8 mouse cellular contexts compared by ENCODE assay signal in genomic region chr11:58846919-58847461, GRCm38 (mm10). TPM values are rescaled to one million over a fixed set of nuclear protein-coding genes. Genes with fewer than 3 reads are reported as not detected.
A peak's percentile ranks its signal among the peaks of the same experiment; 100 is the strongest.
DNase-seq lines count a peak whose midpoint lies in the region; ATAC-seq and TF ChIP-seq lines count a peak whose summit lies in the region.

Gene Gm12258 (plus strand): TSS chr11:58847158.

- H3K27me3 ChIP-seq in embryonic facial prominence, embryonic 15.5 days, result no peaks in the 10 kb centered on the region
- no peaks in the 10 kb centered on the region for H3K27me3 ChIP-seq in limb, embryonic 14.5 days (ENCODE audit: control insufficient read depth, insufficient read depth, low read length)
- no peaks in the 10 kb centered on the region for H3K27me3 ChIP-seq in midbrain, postnatal 0 days (ENCODE audit: insufficient read depth, low read length)

- TF ChIP-seq POLR2A in bone marrow, adult 2 months (IDR thresholded peaks at IDR 0.05; ENCODE audit: borderline replicate concordance, control insufficient read depth, low read depth, low read length), result peak; percentile 66; the same call in 1 of the 2 replicates
- no peak for TF ChIP-seq POLR2A in limb, embryonic 14.5 days (IDR thresholded peaks at IDR 0.05; ENCODE audit: borderline replicate concordance, extremely low read depth, insufficient read depth, insufficient read length)

- no peak for TF ChIP-seq CTCF in bone marrow, adult 2 months (IDR thresholded peaks at IDR 0.05; ENCODE audit: control insufficient read depth, insufficient read depth, low read length)
- TF ChIP-seq CTCF in midbrain, postnatal 0 days (IDR thresholded peaks at IDR 0.05), result no peak

- peak; percentile 99 for ATAC-seq in embryonic facial prominence, embryonic 15.5 days (ENCODE audit: insufficient number of reproducible peaks, low FRiP score, low TSS enrichment, low read depth)
- ATAC-seq in limb, embryonic 14.5 days (ENCODE audit: low FRiP score, low read depth), result peak; percentile 100
- peak; percentile 100 for ATAC-seq in midbrain, postnatal 0 days (ENCODE audit: low FRiP score)

- DNase-seq in 3T3-L1 (ENCODE audit: low read depth, low spot score), result peak; percentile 99
- peak; percentile 100 for DNase-seq in heart, adult 8-10 months (ENCODE audit: low spot score)
- DNase-seq in kidney, adult 9 months, result peak; percentile 99
- peak; percentile 98 for DNase-seq in limb, embryonic 14.5 days (ENCODE audit: low spot score)
- peak; percentile 99 for DNase-seq in midbrain, postnatal 0 days (ENCODE audit: low spot score)
- DNase-seq in spleen, postnatal 14 days (ENCODE audit: low spot score in 2 of 2), result peak; percentile 57 to 73

- under 1% methylated on average over 24 of the region's 24 CpGs for WGBS in bone marrow, adult 2 months
- WGBS in embryonic facial prominence, embryonic 15.5 days, result under 1% methylated on average over 24 of the region's 24 CpGs
- under 1% methylated on average over 24 of the region's 24 CpGs for WGBS in limb, embryonic 14.5 days
- WGBS in midbrain, postnatal 0 days, result under 1% methylated on average over 24 of the region's 24 CpGs

- H3K27ac ChIP-seq in bone marrow, adult 2 months (ENCODE audit: control insufficient read depth, insufficient read depth, low read depth, low read length, poor library complexity), result peak within 1 kb of the TSS; percentile 49
- peak within 1 kb of the TSS; percentile 63 for H3K27ac ChIP-seq in embryonic facial prominence, embryonic 15.5 days (replicated peaks)
- H3K27ac ChIP-seq in limb, embryonic 14.5 days (replicated peaks; ENCODE audit: low read depth, low read length), result peak within 1 kb of the TSS; percentile 40; the same call in 1 of the 2 replicates
- H3K27ac ChIP-seq in midbrain, postnatal 0 days (ENCODE audit: low read depth, low read length), result peak within 1 kb of the TSS; percentile 90

- H3K4me2 ChIP-seq in embryonic facial prominence, embryonic 15.5 days (replicated peaks), result peak within 1 kb of the TSS; percentile 70
- H3K4me2 ChIP-seq in limb, embryonic 14.5 days (replicated peaks; ENCODE audit: low read depth, low read length, severe bottlenecking), result peak within 1 kb of the TSS; percentile 80
- H3K4me2 ChIP-seq in midbrain, postnatal 0 days (ENCODE audit: low read depth, low read length, poor library complexity, severe bottlenecking), result peak within 1 kb of the TSS; percentile 83

- peak within 1 kb of the TSS; percentile 77 for H3K9ac ChIP-seq in embryonic facial prominence, embryonic 15.5 days
- H3K9ac ChIP-seq in limb, embryonic 14.5 days (ENCODE audit: low read depth, low read length, severe bottlenecking), result peak within 1 kb of the TSS; percentile 79
- peak within 1 kb of the TSS; percentile 93 for H3K9ac ChIP-seq in midbrain, postnatal 0 days (replicated peaks; ENCODE audit: low read length, poor library complexity, severe bottlenecking)

- peaks cover 24% of the 10 kb centered on the region for H3K36me3 ChIP-seq in embryonic facial prominence, embryonic 15.5 days
- peaks cover 20% of the 10 kb centered on the region for H3K36me3 ChIP-seq in limb, embryonic 14.5 days (ENCODE audit: control insufficient read depth, insufficient read depth, low read length)
- peaks cover 11% of the 10 kb centered on the region for H3K36me3 ChIP-seq in midbrain, postnatal 0 days (ENCODE audit: insufficient read depth, low read length)

- H3K4me1 ChIP-seq in bone marrow, adult 2 months (ENCODE audit: control insufficient read depth, insufficient read depth, low read length), result peaks cover 2% of the 10 kb centered on the region
- H3K4me1 ChIP-seq in embryonic facial prominence, embryonic 15.5 days, result peaks cover 8% of the 10 kb centered on the region
- H3K4me1 ChIP-seq in limb, embryonic 14.5 days (ENCODE audit: control insufficient read depth, insufficient read depth, low read length), result peaks cover 6% of the 10 kb centered on the region
- peaks cover 10% of the 10 kb centered on the region; the same call in 1 of the 2 replicates for H3K4me1 ChIP-seq in midbrain, postnatal 0 days (ENCODE audit: insufficient read depth, low read length)

- no peaks in the 10 kb centered on the region for H3K9me3 ChIP-seq in embryonic facial prominence, embryonic 15.5 days (replicated peaks)
- H3K9me3 ChIP-seq in limb, embryonic 14.5 days (ENCODE audit: control insufficient read depth, low read length), result no peaks in the 10 kb centered on the region
- H3K9me3 ChIP-seq in midbrain, postnatal 0 days (ENCODE audit: low read length), result no peaks in the 10 kb centered on the region

- peak within 1 kb of the TSS; percentile 81 for H3K4me3 ChIP-seq in bone marrow, adult 2 months (replicated peaks; ENCODE audit: control insufficient read depth, low read depth, low read length)
- peak within 1 kb of the TSS; percentile 70 for H3K4me3 ChIP-seq in embryonic facial prominence, embryonic 15.5 days (replicated peaks)
- peak within 1 kb of the TSS; percentile 70 for H3K4me3 ChIP-seq in limb, embryonic 14.5 days (replicated peaks; ENCODE audit: low read length)
- H3K4me3 ChIP-seq in midbrain, postnatal 0 days (ENCODE audit: low read depth, low read length), result peak within 1 kb of the TSS; percentile 81

RNA-seq across cellular contexts. Expression of gene Gm12258, which starts in this region (rescaled TPM):
- 1.4 and 1.6 TPM in 2 replicates for polyA plus RNA-seq in bone marrow, adult 2 months (2011; ENCODE audit: insufficient read depth, insufficient read length, low replicate concordance, missing spikeins)
- 7.3 and 10.0 TPM in 2 replicates for polyA plus RNA-seq in embryonic facial prominence, embryonic 15.5 days (2015; fragmentation: Nextera tagmentation; extraction: Ambion mirVana)
- total RNA-seq in heart, adult 8-10 months (2022), result 1 to 10 TPM; 1.1 to 2.5 (median 1.6) TPM
- 12.5 and 16.2 TPM in 2 replicates for polyA plus RNA-seq in limb, embryonic 14.5 days (2012; rRNA removed)
- polyA plus RNA-seq in limb, embryonic 14.5 days (2014; fragmentation: Nextera tagmentation; extraction: Ambion mirVana), result 10.7 and 10.9 TPM in 2 replicates
- total RNA-seq in midbrain, postnatal 0 days (2014; rRNA removed), result 13.6 and 20.2 TPM in 2 replicates
- 10.5 and 13.5 TPM in 2 replicates for polyA plus RNA-seq in midbrain, postnatal 0 days (2015; fragmentation: Nextera tagmentation; extraction: Ambion mirVana)

Comparison
In these comparisons a context has a peak if more than half of its experiments do, and no peak if none do; other contexts are left out.
1. Peak in every context shown above with its lines: DNase-seq, ATAC-seq, H3K4me3 ChIP-seq and H3K27ac ChIP-seq.
2. H3K27ac ChIP-seq: peak in every context shown above with its lines; median percentile 90 in midbrain, postnatal 0 days; 63 in embryonic facial prominence, embryonic 15.5 days; 49 in bone marrow, adult 2 months; 40 in limb, embryonic 14.5 days.